Mouse (Mus musculus): ENCODE results near the gene Skint8. TPM values are rescaled to one million over a fixed set of nuclear protein-coding genes. Genes with fewer than 3 reads are reported as not detected.

Skint8 gene
- total RNA-seq (2023): not detected

DNA sequence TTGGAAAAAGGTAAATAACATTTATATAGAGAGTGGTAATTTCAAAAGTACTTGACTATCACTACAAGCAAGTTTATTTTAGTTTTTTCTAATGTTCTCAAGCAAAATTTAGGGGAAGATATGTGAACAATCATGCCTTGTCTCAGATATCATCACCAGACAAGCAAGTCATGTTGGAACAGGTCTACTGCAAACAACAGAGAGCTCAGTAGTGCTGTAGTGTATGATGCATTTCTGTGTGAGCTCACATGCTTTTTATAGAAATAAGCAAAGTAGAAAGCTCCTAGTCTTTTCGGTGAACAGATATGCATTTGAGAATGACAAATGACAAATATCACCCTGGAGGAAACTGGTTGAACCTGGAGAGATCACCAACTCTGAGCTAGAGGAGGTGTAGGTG lies at the start of gene Skint8:
Gene Skint8, plus strand, starts transcription at position 301 of the 400 bp plus-strand sequence.

DNA sequence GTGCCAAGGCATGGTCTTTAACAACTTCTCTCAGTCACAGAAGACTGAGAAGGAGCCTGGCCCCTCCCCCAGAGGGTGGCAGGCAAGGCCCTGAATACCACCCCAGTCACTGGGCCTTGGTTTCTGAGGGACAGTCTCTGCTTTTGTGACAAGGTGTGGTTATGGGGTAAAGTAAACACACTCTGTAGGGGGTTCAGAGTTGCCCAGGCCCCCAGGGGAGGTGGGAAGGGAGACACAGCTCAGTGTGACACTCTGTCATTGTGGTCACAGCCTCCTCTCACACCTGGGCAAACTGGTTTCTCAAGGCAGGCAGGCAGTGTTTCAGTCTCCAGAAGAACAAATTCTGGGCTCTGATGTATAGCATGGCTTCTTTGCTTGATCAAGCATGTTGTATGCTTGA lies 16.4 kb upstream of the Skint8 start, which contains the start of gene Slc5a9:
Gene Slc5a9, minus strand, starts transcription at position 144 of the 400 bp plus-strand sequence.

DNA sequence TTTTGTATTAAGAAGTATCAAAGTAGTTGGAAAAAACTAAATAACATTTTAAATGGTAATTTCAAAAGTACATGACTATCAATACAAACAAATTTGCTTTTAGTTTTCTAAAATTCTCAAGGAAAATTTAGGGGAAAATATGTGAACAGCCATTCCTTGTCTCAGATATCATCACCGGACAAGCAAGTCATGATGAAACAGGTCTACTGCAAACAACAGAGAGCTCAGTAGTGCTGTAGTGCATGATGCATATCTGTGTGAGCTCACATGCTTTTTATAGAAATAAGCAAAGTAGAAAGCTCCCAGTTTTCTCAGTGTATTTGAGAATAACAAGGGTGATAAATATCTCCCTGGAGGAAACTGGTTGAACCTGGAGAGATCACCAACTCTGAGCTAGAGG lies 53.4 kb downstream of the Skint8 start, which contains the start of gene Skint7:
Gene Skint7, plus strand, starts transcription at position 301 of the 400 bp plus-strand sequence.

Other genes with a start within 250 kb of the Skint8 start
- gene Spata6, start 199.4 kb upstream of the Skint8 start, total RNA-seq (2023): 43.4 TPM
- gene Slc5a9, start 16.5 kb upstream of the Skint8 start, total RNA-seq (2023): not detected
- gene Skint7, start 53.5 kb downstream of the Skint8 start, total RNA-seq (2023): not detected
- gene Skint1, start 86.9 kb downstream of the Skint8 start, total RNA-seq (2023): not detected
- gene Skint4, start 152.6 kb downstream of the Skint8 start, total RNA-seq (2023): not detected

Measured in CD8-positive naive resting alpha-beta T cell, adult 57 days (primary cell).